Mouse (Mus musculus) cerebellum, adult 2 months (tissue): ENCODE results near the gene Dffa. TPM values are rescaled to one million over a fixed set of nuclear protein-coding genes. Genes with fewer than 3 reads are reported as not detected.
A peak's percentile ranks its signal among the peaks of the same experiment; 100 is the strongest.

ENCODE experiments used
- DNase-seq, 2 experiments: peaks; one replicate each; pipeline ENCODE4 v3.0.0; 2021
- H3K27ac ChIP-seq: fragments of 200-500 bp; 2 replicates; pipeline ENCODE4 v1.5.1; 2012; ENCODE audit warnings: low read length, control low read depth, inconsistent platforms; ENCODE audit not compliant: insufficient read depth
- H3K27me3 ChIP-seq: fragments of 200-500 bp; 2 replicates; pipeline ENCODE4 v1.6.1; 2012; ENCODE audit warnings: inconsistent platforms, mild to moderate bottlenecking, low read length, moderate library complexity; ENCODE audit not compliant: control insufficient read depth, insufficient read depth
- H3K4me1 ChIP-seq: fragments of 200-500 bp; 2 replicates; pipeline ENCODE4 v1.6.1; 2011; ENCODE audit warnings: low read length; ENCODE audit not compliant: control insufficient read depth, insufficient read depth
- H3K4me3 ChIP-seq: fragments of 200-500 bp; replicated peaks from 2 replicates; pipeline ENCODE3; 2011; ENCODE audit warnings: mild to moderate bottlenecking, low read depth, low read length, control low read depth; ENCODE audit not compliant: insufficient read depth
- CTCF ChIP-seq: fragments of 200-500 bp; IDR thresholded peaks from 2 replicates; pipeline ENCODE4 v1.5.1; 2011; ENCODE audit warnings: low read depth, mild to moderate bottlenecking, control low read depth, low read length, moderate library complexity, borderline replicate concordance; ENCODE audit not compliant: insufficient read depth
- POLR2A ChIP-seq: fragments of 200-500 bp; IDR thresholded peaks from 2 replicates; pipeline ENCODE4 v1.6.1; 2011; ENCODE audit warnings: low read length, control low read depth, borderline replicate concordance; ENCODE audit not compliant: insufficient read depth
- WGBS: fragments of 180-500 bp; shearing (Covaris S2); methylation state at CpG from one replicate; pipeline ENCODE4 v1.1.7; 2018; 5-methylcytosine and 5-hydroxymethylcytosine counted together
- polyA plus RNA-seq: library from polyadenylated mRNA; depleted of rRNA; stranded (reverse); fragments of >200 nt; gene quantifications from 2 replicates; pipeline ENCODE4 v1.2.3, GENCODE M21; 2012

Dffa gene
- polyA plus RNA-seq, 1 experiment = 72.7 TPM

- H3K27ac ChIP-seq = no peak overlapping the region
- no peak overlapping the region for H3K4me3 ChIP-seq
- DNase-seq = no peak
- H3K4me1 ChIP-seq = peaks cover 17% of the 10 kb centered on the region
- WGBS = 91% methylated on average over 21 of the region's 21 CpGs
- TF ChIP-seq CTCF (no peak), POLR2A (no peak)
- H3K27me3 ChIP-seq = no peaks in the 10 kb centered on the region
Observed at GRCm38 (mm10) chr4:149062406-149063318, 41.3 kb upstream of the Dffa start.

- no peak overlapping the region for H3K27ac ChIP-seq
- H3K4me3 ChIP-seq = no peak overlapping the region
- DNase-seq = no peak
- TF ChIP-seq POLR2A (no peak), CTCF (no peak)
- H3K4me1 ChIP-seq = peaks cover 17% of the 10 kb centered on the region
- no peaks in the 10 kb centered on the region for H3K27me3 ChIP-seq
- WGBS = 82% methylated on average over 23 of the region's 23 CpGs
Observed at GRCm38 (mm10) chr4:149064061-149064854, 39.7 kb upstream of the Dffa start.

GRCm38 (mm10) chr4:149066672-149067551 is 37.0 kb upstream of the Dffa start:
- DNase-seq = peak; percentile 46 to 51
- Histone ChIP-seq H3K27me3 (no peaks in the 10 kb centered on the region), H3K4me3 (no peak overlapping the region), H3K4me1 (peaks cover 9% of the 10 kb centered on the region; the same call in 1 of the 2 replicates), H3K27ac (no peak overlapping the region)
- TF ChIP-seq CTCF (peak; percentile 76), POLR2A (no peak)
- WGBS = 64% methylated on average over 22 of the region's 22 CpGs

- Histone ChIP-seq H3K27me3 (no peaks in the 10 kb centered on the region), H3K4me1 (peaks cover 6% of the 10 kb centered on the region; the same call in 1 of the 2 replicates), H3K27ac (no peak overlapping the region), H3K4me3 (no peak overlapping the region)
- no peak for DNase-seq
- 71% methylated on average over 13 of the region's 13 CpGs for WGBS
- TF ChIP-seq CTCF (no peak), POLR2A (no peak)
Observed at GRCm38 (mm10) chr4:149075073-149075472, 28.9 kb upstream of the Dffa start.

- Histone ChIP-seq H3K27ac (no peak overlapping the region), H3K4me1 (peaks cover 10% of the 10 kb centered on the region), H3K27me3 (no peaks in the 10 kb centered on the region), H3K4me3 (no peak overlapping the region)
- TF ChIP-seq POLR2A (no peak), CTCF (peak; percentile 74)
- peak; percentile 62 to 68 for DNase-seq
- 27% methylated on average over 10 of the region's 10 CpGs for WGBS
Observed at GRCm38 (mm10) chr4:149075871-149076575, 27.9 kb upstream of the Dffa start.

GRCm38 (mm10) chr4:149078261-149078660 is 25.7 kb upstream of the Dffa start:
- 81% methylated on average over 4 of the region's 4 CpGs for WGBS
- no peak for TF ChIP-seq POLR2A
- no peak for TF ChIP-seq CTCF
- no peaks in the 10 kb centered on the region for H3K27me3 ChIP-seq
- H3K4me1 ChIP-seq = peaks cover 24% of the 10 kb centered on the region
- H3K27ac ChIP-seq = no peak overlapping the region
- DNase-seq = no peak
- H3K4me3 ChIP-seq = no peak overlapping the region

- Histone ChIP-seq H3K27ac (no peak overlapping the region), H3K27me3 (no peaks in the 10 kb centered on the region), H3K4me1 (peaks cover 24% of the 10 kb centered on the region), H3K4me3 (no peak overlapping the region)
- 93% methylated on average over 6 of the region's 6 CpGs for WGBS
- TF ChIP-seq CTCF (no peak), POLR2A (no peak)
- no peak for DNase-seq
Observed at GRCm38 (mm10) chr4:149079629-149080028, 24.3 kb upstream of the Dffa start.
